Mouse (Mus musculus) liver, postnatal 0 days (tissue): ENCODE results near the gene Dnajc3. TPM values are rescaled to one million over a fixed set of nuclear protein-coding genes. Genes with fewer than 3 reads are reported as not detected.

Experiments used
- ATAC-seq: fragments of 200-750 bp; cut with Nextera tagmentation; 2 replicates; pipeline ENCODE4 v1.8.0; 2017; ENCODE audit warnings: mild to moderate bottlenecking, moderate library complexity
- DNase-seq: peaks from one replicate; pipeline ENCODE4 v3.0.0-alpha.2; 2016
- H3K27ac ChIP-seq: fragments of 300-500 bp; sonication (generic); 2 replicates; pipeline ENCODE4 v1.5.1; 2014; ENCODE audit warnings: antibody characterized with exemption, moderate library complexity, mild to moderate bottlenecking, low read depth
- H3K27me3 ChIP-seq: fragments of 300-500 bp; sonication (generic); 2 replicates; pipeline ENCODE4 v1.6.1; 2014; ENCODE audit warnings: low read length, control low read depth, mixed read lengths; ENCODE audit not compliant: insufficient read depth
- H3K36me3 ChIP-seq: fragments of 300-500 bp; sonication (generic); replicated peaks from 2 replicates; pipeline ENCODE4 v1.6.1; 2014; ENCODE audit warnings: mild to moderate bottlenecking, control low read depth, low read length, moderate library complexity, mixed read lengths; ENCODE audit not compliant: insufficient read depth
- H3K4me1 ChIP-seq: fragments of 300-500 bp; sonication (generic); 2 replicates; pipeline ENCODE4 v1.6.1; 2014; ENCODE audit warnings: antibody characterized with exemption, mild to moderate bottlenecking, control low read depth; ENCODE audit not compliant: insufficient read depth
- H3K4me2 ChIP-seq: fragments of 300-500 bp; sonication (generic); 2 replicates; pipeline ENCODE4 v1.6.1; 2014; ENCODE audit warnings: low read depth, mild to moderate bottlenecking, low read length, moderate library complexity, mixed read lengths
- H3K4me3 ChIP-seq: fragments of 300-500 bp; sonication (generic); 2 replicates; pipeline ENCODE4 v1.5.1; 2014; ENCODE audit warnings: low read depth, low read length
- H3K9ac ChIP-seq: fragments of 300-500 bp; sonication (generic); replicated peaks from 2 replicates; pipeline ENCODE4 v1.6.1; 2014; ENCODE audit warnings: mild to moderate bottlenecking, moderate library complexity
- H3K9me3 ChIP-seq: fragments of 300-500 bp; sonication (generic); 2 replicates; pipeline ENCODE4 v1.6.1; 2016; ENCODE audit warnings: mild to moderate bottlenecking, control low read depth, low read length, mixed read lengths
- CTCF ChIP-seq: sonication (generic); IDR thresholded peaks from 2 replicates; pipeline ENCODE4 v1.5.1; 2016; ENCODE audit warnings: antibody characterized with exemption, low read depth
- EP300 ChIP-seq: IDR thresholded peaks from 2 replicates; pipeline ENCODE4 v1.6.1; 2016; ENCODE audit warnings: antibody characterized with exemption, low read depth, mild to moderate bottlenecking
- WGBS: fragments of 180-500 bp; shearing (Covaris S2); extraction: QIAGEN DNeasy Blood & Tissue Kit; methylation state at CpG from one replicate; pipeline ENCODE4 v1.1.7; 2014; ENCODE audit not compliant: insufficient replicate concordance; 5-methylcytosine and 5-hydroxymethylcytosine counted together
- polyA plus RNA-seq: library from polyadenylated mRNA; unstranded; fragments of >200 nt; fragmentation: Nextera tagmentation; extraction: Ambion mirVana; gene quantifications from 2 replicates; pipeline ENCODE4 v1.2.1, GENCODE M21; 2015

The Dnajc3 gene
- polyA plus RNA-seq, 1 experiment from 2014 or later = 53.6 TPM

- peak; percentile 74 for TF ChIP-seq EP300
- no peak for TF ChIP-seq CTCF
- peak; percentile 32 for DNase-seq
- 77% methylated on average over 9 of the region's 9 CpGs for WGBS
- peak overlapping the region; percentile 79 for H3K27ac ChIP-seq
- no peaks in the 10 kb centered on the region for H3K27me3 ChIP-seq
- no peaks in the 10 kb centered on the region for H3K9me3 ChIP-seq
- no peak overlapping the region for H3K9ac ChIP-seq
- ATAC-seq = peak; percentile 93
- H3K4me2 ChIP-seq = peak overlapping the region; percentile 36
- H3K36me3 ChIP-seq = peaks cover 15% of the 10 kb centered on the region
- peaks cover 14% of the 10 kb centered on the region for H3K4me1 ChIP-seq
- H3K4me3 ChIP-seq = no peak overlapping the region
Observed at GRCm38 (mm10) chr14:118951912-118952583, 14.3 kb downstream of the Dnajc3 start.

- Histone ChIP-seq H3K36me3 (peaks cover 58% of the 10 kb centered on the region), H3K27ac (no peak overlapping the region), H3K9ac (no peak overlapping the region), H3K4me2 (no peak overlapping the region), H3K27me3 (no peaks in the 10 kb centered on the region), H3K4me1 (no peaks in the 10 kb centered on the region), H3K9me3 (no peaks in the 10 kb centered on the region), H3K4me3 (no peak overlapping the region)
- ATAC-seq = no peak
- DNase-seq = no peak
- 91% methylated on average over 3 of the region's 3 CpGs for WGBS
- TF ChIP-seq EP300 (no peak), CTCF (no peak)
Observed at GRCm38 (mm10) chr14:118958010-118958409, 20.2 kb downstream of the Dnajc3 start.

- H3K4me1 ChIP-seq = no peaks in the 10 kb centered on the region
- no peak overlapping the region for H3K4me2 ChIP-seq
- no peaks in the 10 kb centered on the region for H3K27me3 ChIP-seq
- no peak overlapping the region for H3K9ac ChIP-seq
- ATAC-seq (no peak), DNase-seq (no peak)
- WGBS = 86% methylated on average over 4 of the region's 4 CpGs
- H3K9me3 ChIP-seq = no peaks in the 10 kb centered on the region
- H3K4me3 ChIP-seq = no peak overlapping the region
- TF ChIP-seq EP300 (no peak), CTCF (no peak)
- H3K36me3 ChIP-seq = peaks cover 40% of the 10 kb centered on the region
- no peak overlapping the region for H3K27ac ChIP-seq
Observed at GRCm38 (mm10) chr14:118965356-118966000, 27.7 kb downstream of the Dnajc3 start.

DNA sequence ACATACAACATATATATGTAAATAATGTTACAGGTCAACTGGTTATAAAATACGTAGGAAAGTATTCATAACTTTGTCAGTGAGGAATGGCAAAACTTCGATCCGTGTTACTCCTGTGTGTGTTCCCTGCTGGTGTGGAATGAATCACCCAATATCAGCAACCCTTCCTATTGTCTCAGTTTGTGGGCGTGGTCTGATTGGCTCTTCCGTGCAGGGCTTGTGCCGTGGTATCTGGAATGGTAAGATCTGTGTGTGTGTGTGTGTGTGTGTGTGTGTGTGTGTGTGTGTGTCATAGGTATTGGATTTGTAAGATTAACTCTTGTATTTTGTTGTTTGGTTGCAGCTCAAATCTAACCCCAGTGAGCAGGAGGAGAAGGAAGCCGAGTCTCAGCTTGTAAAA, 29.9 kb downstream of the Dnajc3 start:
- H3K9me3 ChIP-seq = no peaks in the 10 kb centered on the region
- ATAC-seq (no peak), DNase-seq (peak; percentile 8)
- peaks cover 47% of the 10 kb centered on the region for H3K36me3 ChIP-seq
- H3K9ac ChIP-seq = no peak overlapping the region
- H3K27me3 ChIP-seq = no peaks in the 10 kb centered on the region
- no peak overlapping the region for H3K4me2 ChIP-seq
- no peak overlapping the region for H3K27ac ChIP-seq
- H3K4me3 ChIP-seq = no peak overlapping the region
- no peaks in the 10 kb centered on the region for H3K4me1 ChIP-seq
- TF ChIP-seq EP300 = no peak
- TF ChIP-seq CTCF = no peak
- WGBS = 75% methylated on average over 7 of the region's 7 CpGs

- Histone ChIP-seq H3K27ac (no peak overlapping the region), H3K9me3 (no peaks in the 10 kb centered on the region), H3K27me3 (no peaks in the 10 kb centered on the region), H3K4me3 (no peak overlapping the region), H3K36me3 (peaks cover 89% of the 10 kb centered on the region), H3K9ac (no peak overlapping the region), H3K4me1 (no peaks in the 10 kb centered on the region), H3K4me2 (no peak overlapping the region)
- 88% methylated on average over 6 of the region's 6 CpGs for WGBS
- no peak for DNase-seq
- TF ChIP-seq CTCF (no peak), EP300 (no peak)
- no peak for ATAC-seq
Observed at GRCm38 (mm10) chr14:118972268-118972667, 34.5 kb downstream of the Dnajc3 start.

GRCm38 (mm10) chr14:118977136-118977816, 39.5 kb downstream of the Dnajc3 start:
- TF ChIP-seq CTCF (no peak), EP300 (no peak)
- Histone ChIP-seq H3K36me3 (peaks cover 69% of the 10 kb centered on the region), H3K4me3 (no peak overlapping the region), H3K9ac (no peak overlapping the region), H3K4me1 (no peaks in the 10 kb centered on the region), H3K27ac (no peak overlapping the region), H3K9me3 (no peaks in the 10 kb centered on the region), H3K4me2 (no peak overlapping the region), H3K27me3 (no peaks in the 10 kb centered on the region)
- ATAC-seq (no peak), DNase-seq (peak; percentile 6)
- 87% methylated on average over 8 of the region's 8 CpGs for WGBS
